Mouse (Mus musculus) liver, embryonic 13.5 days (tissue): ENCODE measurements around the gene Acoxl. TPM values are rescaled to one million over a fixed set of nuclear protein-coding genes. Genes with fewer than 3 reads are reported as not detected.

Experiments
- ATAC-seq: fragments of 200-750 bp; cut with Nextera tagmentation; 2 replicates; pipeline ENCODE4 v1.8.0; 2017; ENCODE audit warnings: low read depth, mild to moderate bottlenecking, moderate number of reproducible peaks, moderate library complexity
- DNase-seq: peaks from one replicate; pipeline ENCODE4 v3.0.0; 2022
- H3K27ac ChIP-seq: fragments of 300-500 bp; sonication (generic); 2 replicates; pipeline ENCODE4 v1.5.1; 2015; ENCODE audit warnings: moderate library complexity, mild to moderate bottlenecking, inconsistent platforms
- H3K27me3 ChIP-seq: fragments of 300-500 bp; sonication (generic); 2 replicates; pipeline ENCODE4 v1.6.1; 2015; ENCODE audit warnings: mild to moderate bottlenecking, inconsistent platforms
- H3K36me3 ChIP-seq: fragments of 300-500 bp; sonication (generic); 2 replicates; pipeline ENCODE4 v1.6.1; 2015; ENCODE audit warnings: mild to moderate bottlenecking, inconsistent platforms
- H3K4me1 ChIP-seq: fragments of 300-500 bp; sonication (generic); replicated peaks from 2 replicates; pipeline ENCODE4 v1.6.1; 2015; ENCODE audit warnings: inconsistent platforms
- H3K4me2 ChIP-seq: fragments of 300-500 bp; sonication (generic); 2 replicates; pipeline ENCODE4 v1.6.1; 2015; ENCODE audit warnings: inconsistent platforms, mild to moderate bottlenecking, moderate library complexity
- H3K4me3 ChIP-seq: fragments of 300-500 bp; sonication (generic); replicated peaks from 2 replicates; pipeline ENCODE4 v1.5.1; 2015; ENCODE audit warnings: mild to moderate bottlenecking, inconsistent platforms
- H3K9ac ChIP-seq: fragments of 300-500 bp; sonication (generic); 2 replicates; pipeline ENCODE4 v1.6.1; 2015; ENCODE audit warnings: mild to moderate bottlenecking, inconsistent platforms
- H3K9me3 ChIP-seq: fragments of 300-500 bp; sonication (generic); replicated peaks from 2 replicates; pipeline ENCODE4 v1.6.1; 2016; ENCODE audit warnings: inconsistent platforms
- WGBS: fragments of 180-500 bp; shearing (Covaris S2); methylation state at CpG from one replicate; pipeline ENCODE4 v1.1.7; 2015; ENCODE audit not compliant: insufficient replicate concordance; 5-methylcytosine and 5-hydroxymethylcytosine counted together
- microRNA-seq: library from miRNA; unstranded; fragments of <30 nt; microRNA quantifications from one replicate; pipeline ENCODE4, GENCODE M21; 2016
- polyA plus RNA-seq: library from polyadenylated mRNA; unstranded; fragments of >200 nt; fragmentation: Nextera tagmentation; extraction: Ambion mirVana; gene quantifications from 2 replicates; pipeline ENCODE4 v1.2.1, GENCODE M21; 2015

Acoxl gene
- polyA plus RNA-seq, 1 experiment from 2014 or later: not detected

GRCm38 (mm10) chr2:128169486-128169885, 330.8 kb downstream of the Acoxl start:
- Histone ChIP-seq H3K27ac (no peak overlapping the region), H3K9me3 (no peaks in the 10 kb centered on the region), H3K9ac (no peak overlapping the region), H3K4me3 (no peak overlapping the region), H3K36me3 (no peaks in the 10 kb centered on the region), H3K4me2 (no peak overlapping the region), H3K4me1 (peaks cover 52% of the 10 kb centered on the region), H3K27me3 (no peaks in the 10 kb centered on the region)
- 71% methylated on average over 5 of the region's 5 CpGs for WGBS
- no peak for ATAC-seq
- no peak for DNase-seq

GRCm38 (mm10) chr2:128169972-128170371, 331.3 kb downstream of the Acoxl start:
- no peak overlapping the region for H3K4me2 ChIP-seq
- DNase-seq (no peak), ATAC-seq (no peak)
- no peak overlapping the region for H3K4me3 ChIP-seq
- no peaks in the 10 kb centered on the region for H3K27me3 ChIP-seq
- no peaks in the 10 kb centered on the region for H3K36me3 ChIP-seq
- 73% methylated on average over 11 of the region's 11 CpGs for WGBS
- H3K27ac ChIP-seq: no peak overlapping the region
- no peak overlapping the region for H3K9ac ChIP-seq
- H3K9me3 ChIP-seq: no peaks in the 10 kb centered on the region
- H3K4me1 ChIP-seq: peaks cover 53% of the 10 kb centered on the region

- WGBS: 69% methylated on average over 3 of the region's 3 CpGs
- no peaks in the 10 kb centered on the region for H3K27me3 ChIP-seq
- no peak overlapping the region for H3K9ac ChIP-seq
- DNase-seq: no peak
- no peak for ATAC-seq
- peaks cover 60% of the 10 kb centered on the region for H3K4me1 ChIP-seq
- no peak overlapping the region for H3K4me2 ChIP-seq
- no peak overlapping the region for H3K27ac ChIP-seq
- no peak overlapping the region for H3K4me3 ChIP-seq
- H3K36me3 ChIP-seq: no peaks in the 10 kb centered on the region
- no peaks in the 10 kb centered on the region for H3K9me3 ChIP-seq
Observed at GRCm38 (mm10) chr2:128170614-128171013, 331.9 kb downstream of the Acoxl start.

GRCm38 (mm10) chr2:128172266-128172665, 333.6 kb downstream of the Acoxl start:
- Histone ChIP-seq H3K27ac (no peak overlapping the region), H3K9ac (no peak overlapping the region), H3K4me2 (no peak overlapping the region), H3K36me3 (no peaks in the 10 kb centered on the region), H3K9me3 (no peaks in the 10 kb centered on the region), H3K4me1 (peaks cover 55% of the 10 kb centered on the region), H3K4me3 (no peak overlapping the region), H3K27me3 (no peaks in the 10 kb centered on the region)
- 81% methylated on average over 5 of the region's 5 CpGs for WGBS
- DNase-seq: no peak
- ATAC-seq: no peak

Small RNAs within 50 kb of the gene (microRNA-seq; reads per million reads assigned to microRNA genes)
- gene Gm22411: not detected

Other genes starting within 250 kb of the Acoxl start
- gene Mal, start 182.2 kb upstream of the Acoxl start, polyA plus RNA-seq: 0.03 and 0.05 TPM in 2 replicates
- 0.06 and 0.12 TPM in 2 replicates for gene Mall, start 108.9 kb upstream of the Acoxl start, polyA plus RNA-seq
- 7.7 and 9.0 TPM in 2 replicates for gene Nphp1, start 50.0 kb upstream of the Acoxl start, polyA plus RNA-seq
- gene Mtln, start 46.4 kb upstream of the Acoxl start, polyA plus RNA-seq: 27.1 and 27.3 TPM in 2 replicates
- gene Bub1, start 7.0 kb upstream of the Acoxl start, polyA plus RNA-seq: 35.4 and 47.9 TPM in 2 replicates